Mouse (Mus musculus) spleen, adult 18-20 months (tissue): ENCODE data around the gene Celf2.

ENCODE experiments used
- DNase-seq, 2 experiments: peaks; one replicate each; pipeline ENCODE4 v3.0.0; 2022; ENCODE audit warnings: mixed read lengths in 2 of 2

Gene Celf2

DNA sequence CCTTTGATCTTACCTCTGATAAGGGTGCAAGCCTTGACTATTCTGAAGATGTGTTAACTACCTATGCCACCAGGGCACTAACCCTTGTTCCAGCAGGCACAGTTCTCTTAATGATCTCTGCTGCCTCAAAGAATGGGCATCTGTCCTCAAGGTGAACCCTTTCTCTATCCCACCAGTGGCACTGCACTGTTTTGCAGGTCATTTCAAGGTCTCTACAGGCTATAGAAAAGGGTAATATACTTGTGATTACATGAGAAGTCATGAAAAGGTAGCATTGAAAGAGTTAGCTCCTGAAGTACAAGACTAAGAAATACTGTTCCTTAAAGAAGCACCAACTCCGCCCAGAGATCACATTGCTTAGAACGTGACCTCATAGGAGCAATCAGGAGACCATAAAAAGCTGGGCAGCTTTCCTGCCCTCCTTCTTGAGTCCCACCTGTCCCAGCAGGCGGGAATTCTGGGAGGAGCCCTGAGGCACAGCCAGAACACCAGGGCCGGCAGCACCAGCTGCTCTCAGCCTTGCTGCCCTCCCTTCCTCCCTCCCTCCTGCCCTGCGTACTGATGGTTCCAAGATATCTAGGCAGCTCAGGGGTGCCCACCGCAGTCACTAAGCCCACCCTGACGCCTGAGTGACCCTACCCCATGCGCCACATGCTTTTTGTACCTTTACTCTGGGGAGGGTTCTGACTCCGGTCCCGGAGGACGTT, 788.5 kb downstream of the Celf2 start:
- peak; percentile 44 to 52 for DNase-seq

DNA sequence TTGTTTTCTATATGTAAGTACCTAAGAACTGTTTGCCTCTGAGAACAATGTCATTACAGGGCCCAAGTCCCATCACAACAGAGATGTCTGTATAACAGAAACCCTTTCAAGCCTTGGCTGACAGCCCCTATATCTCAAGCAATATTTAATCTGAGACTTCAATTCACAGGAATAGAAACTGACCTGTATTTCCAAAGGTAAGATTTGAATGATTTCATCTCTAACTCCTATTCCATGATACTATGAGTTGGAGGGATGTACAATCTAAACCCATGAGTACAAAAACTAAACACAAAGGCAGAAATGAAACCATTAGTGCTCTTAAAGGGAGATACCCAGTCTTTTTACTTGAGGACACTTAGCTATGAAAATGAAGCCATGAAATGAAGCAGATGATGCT, 790.5 kb downstream of the Celf2 start:
- no peak for DNase-seq

DNA sequence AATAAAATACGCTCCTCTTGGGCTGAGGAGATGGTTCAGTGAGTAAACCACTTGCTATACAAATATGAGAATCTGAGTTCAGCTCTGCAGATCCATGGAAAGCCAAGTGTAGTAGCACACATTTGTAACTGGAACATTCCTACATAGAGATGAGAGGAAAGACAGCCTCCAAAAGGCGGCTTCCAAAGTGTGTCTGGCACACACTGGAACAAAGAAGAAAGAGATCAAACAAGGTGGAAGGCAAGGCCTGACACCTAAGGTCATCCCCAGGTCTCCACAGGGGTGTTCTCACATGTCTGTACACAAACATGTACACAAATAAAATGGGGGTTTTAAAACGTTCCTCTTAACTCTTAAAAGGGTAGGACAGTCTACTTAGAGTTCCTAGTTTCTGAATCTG, 791.4 kb downstream of the Celf2 start:
- no peak for DNase-seq

DNA sequence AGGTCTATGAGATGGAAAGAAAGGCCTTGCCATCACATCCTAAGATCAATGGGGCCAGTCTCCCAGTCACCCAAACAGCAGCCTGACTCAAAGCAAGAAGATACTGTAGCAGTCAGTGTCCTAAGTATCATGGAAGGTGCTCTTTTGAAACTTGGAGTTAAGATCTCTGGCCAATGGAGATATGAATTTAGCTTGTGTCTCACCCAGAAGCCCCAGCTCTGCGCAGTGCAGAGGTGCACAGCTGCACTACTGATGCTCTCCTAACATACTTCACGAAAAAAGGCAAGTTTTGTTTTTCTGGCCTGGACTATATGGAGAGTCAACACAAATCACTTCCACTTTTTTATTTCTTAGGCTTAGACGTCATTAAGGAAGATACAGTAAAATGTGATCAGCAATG, 793.8 kb downstream of the Celf2 start:
- DNase-seq: no peak

DNA sequence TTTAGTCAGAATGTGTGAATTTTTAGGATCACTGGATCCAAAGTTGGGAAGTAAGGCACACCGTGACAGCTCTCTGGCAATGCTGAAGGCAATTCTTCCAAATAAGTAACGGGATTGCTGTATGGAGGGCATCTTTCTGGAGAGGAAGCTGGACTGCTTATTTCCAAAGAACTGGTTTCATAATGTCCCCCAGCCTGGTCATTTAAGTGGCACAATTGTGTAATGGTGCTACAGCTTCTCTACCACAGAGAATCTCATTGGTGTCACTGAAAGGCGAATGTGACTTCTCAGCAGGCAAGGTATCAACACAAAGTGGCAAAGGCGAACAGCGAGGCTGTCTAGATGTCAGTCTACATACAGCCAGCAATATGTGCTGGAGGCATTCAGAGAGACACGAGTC, 795.8 kb downstream of the Celf2 start:
- no peak for DNase-seq

DNA sequence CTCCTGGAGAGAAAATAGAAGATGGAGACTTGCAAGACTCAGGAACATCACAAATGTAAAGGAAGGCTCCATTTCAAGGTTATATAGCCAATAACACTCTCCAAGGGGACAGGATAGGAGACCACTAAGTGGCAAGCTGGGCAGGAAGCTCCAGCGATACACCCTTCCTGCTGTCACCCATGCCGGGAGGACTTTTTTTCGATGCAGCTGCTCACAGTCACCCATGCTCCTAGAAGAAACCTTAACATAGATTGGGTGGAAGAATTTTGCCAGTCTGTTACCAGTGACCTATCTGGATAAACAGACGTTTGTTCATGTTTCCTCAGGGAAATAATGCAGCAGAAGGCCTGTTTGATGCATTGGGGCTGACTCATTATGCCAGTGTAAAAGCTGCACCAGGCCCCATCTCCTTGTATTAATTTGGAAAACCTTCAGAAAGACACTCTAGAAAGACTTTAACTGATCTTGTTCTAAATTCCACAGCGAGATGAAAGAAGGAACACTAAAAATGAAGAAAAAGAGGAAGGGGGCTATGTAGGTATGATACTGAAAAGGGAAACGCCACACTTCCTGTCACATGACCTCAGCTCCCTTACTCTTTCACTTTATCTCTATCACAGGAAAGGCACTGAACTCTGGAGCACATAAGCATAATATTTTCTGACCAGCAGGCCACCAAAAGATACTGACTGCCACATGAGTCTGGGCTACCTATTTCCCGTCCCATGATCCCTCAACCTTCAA, 798.5 kb downstream of the Celf2 start:
- DNase-seq: no peak

DNA sequence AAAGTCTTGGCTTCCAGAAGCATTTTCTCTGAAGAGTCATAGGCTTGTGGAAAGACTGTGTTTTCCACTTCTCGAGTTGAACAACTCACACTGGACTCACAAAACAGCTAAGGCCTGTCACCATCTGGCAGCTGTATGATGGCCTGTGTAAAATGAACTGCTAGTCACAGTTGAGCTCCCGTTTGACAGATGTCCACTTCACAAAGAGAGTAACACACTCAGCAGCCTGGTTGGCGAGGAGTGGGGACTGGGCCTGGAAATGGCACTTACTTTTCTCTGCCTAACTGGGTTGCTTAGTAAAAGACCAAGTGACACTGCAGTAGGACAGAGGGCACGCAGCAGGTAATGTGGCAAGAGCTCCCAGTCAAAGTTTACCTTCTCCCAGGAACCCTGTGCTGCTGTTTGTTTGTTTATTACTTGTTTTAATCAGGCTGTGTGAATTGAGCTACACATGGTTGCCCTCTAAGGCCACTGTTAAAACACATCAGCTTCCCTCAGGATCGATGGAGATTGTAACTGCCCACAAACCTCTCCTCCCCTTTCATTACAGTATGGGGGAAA, 801.3 kb downstream of the Celf2 start:
- DNase-seq: no peak

DNA sequence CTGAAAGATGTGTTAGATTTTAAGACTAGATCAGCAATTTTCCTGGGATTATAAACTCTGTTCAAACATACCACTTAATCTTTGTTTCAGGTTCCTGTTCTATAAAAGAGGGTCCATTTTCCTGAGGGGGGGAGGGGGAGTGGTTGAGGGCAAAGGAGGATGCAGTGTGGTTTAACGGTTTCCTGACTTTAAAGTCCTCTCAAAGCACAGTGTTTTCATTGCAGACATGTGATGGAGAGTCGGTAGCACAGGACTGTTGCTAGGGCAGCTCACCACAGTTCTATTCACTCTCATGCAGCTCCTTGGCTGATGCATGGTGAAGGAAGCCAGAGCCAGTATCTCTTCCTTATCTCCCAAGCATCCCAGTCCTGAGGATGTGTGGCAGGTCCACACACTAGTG, 802.1 kb downstream of the Celf2 start:
- DNase-seq: peak; percentile 45 to 52

DNA sequence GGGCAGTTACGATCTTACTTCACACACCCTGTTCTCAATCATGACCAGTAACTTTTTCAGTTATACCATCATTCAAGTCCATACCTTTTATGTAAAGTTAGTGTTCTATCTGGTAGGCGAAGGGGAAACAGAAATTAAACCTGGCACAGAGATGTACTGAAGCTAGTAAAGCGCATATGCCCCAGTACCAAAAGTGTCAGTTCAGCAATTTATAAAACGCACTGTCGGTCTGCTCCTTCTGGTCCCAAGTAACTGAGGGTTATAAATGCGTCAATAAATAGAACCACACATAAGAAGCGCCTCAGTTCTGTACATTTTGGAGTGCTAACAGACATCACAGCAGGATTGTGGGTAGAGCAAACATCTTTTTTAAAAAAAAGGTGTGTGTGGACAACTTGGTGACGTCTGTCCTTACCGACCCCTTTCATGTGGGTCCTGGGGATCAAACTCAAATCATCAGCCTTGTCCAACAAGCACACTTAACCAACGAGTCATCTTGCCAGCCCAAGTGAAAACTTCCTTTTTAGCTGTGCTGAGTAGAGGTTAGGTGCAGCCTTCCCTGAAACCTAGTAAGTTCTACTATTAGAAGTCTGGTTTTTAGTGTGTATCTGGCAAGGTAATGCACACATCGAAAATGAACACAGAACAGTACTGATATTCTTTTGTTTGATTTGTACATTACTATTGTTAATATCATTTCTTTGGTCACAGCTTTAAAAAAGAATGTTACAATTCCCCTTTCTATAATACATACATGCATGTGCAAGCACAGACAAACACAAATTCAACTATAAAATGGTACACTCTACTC, 803.2 kb downstream of the Celf2 start:
- no peak for DNase-seq

DNA sequence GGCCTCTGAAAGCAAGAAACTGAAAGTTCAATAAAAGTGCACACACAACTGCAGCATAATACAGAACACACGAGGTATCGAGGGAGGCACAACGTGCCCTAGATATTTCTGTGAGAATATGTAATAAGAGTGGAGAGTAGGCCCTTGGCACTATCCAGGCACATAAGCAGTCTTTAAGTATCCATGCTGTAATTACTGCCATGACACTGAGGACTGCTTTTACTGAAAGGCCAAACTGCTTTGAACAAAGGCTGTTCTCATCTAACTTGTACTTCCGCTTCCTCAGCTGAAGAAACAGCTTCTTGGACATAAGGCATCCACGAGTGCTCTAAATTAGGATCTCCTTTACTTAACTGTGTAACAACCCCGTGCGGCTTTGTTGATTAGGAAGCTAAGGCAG, 803.9 kb downstream of the Celf2 start:
- DNase-seq: no peak

DNA sequence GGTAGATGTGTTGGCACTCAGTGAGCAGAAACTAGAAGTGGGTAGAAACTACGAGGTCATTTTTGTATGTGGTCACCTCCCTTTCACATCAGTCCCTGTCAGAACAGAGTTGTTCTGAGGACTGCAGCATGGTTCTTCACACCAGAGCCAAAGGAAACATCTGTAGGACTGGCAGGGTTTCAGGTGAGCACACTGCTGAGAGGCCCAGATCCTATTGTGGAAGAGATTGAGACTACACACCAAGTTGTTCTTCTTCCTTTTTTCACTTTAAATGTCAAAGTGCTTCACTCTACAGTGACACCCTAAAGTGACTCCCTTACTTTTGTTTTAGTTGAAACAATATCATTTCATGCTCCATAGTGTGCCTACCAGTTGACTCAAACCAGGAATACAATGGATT, 804.6 kb downstream of the Celf2 start:
- DNase-seq: no peak

DNA sequence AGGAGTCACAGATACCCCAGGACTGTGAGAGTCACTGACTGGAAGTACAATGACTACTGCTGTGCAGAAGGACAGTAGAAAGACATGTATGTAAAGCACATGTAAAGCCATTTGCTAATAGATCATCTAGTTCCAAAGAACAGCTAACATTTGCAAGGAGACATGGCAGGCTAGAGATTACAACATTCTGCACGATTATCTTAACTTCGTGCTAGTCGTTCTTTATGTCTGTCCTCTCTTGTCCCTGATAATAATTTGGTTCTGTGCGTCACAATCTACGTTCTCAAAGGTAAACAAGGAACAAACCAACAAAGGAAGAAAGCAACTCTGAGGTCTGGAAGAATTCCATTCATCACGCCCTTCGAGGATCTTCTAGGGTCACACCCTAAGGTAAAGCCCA, 805.0 kb downstream of the Celf2 start:
- no peak for DNase-seq

DNA sequence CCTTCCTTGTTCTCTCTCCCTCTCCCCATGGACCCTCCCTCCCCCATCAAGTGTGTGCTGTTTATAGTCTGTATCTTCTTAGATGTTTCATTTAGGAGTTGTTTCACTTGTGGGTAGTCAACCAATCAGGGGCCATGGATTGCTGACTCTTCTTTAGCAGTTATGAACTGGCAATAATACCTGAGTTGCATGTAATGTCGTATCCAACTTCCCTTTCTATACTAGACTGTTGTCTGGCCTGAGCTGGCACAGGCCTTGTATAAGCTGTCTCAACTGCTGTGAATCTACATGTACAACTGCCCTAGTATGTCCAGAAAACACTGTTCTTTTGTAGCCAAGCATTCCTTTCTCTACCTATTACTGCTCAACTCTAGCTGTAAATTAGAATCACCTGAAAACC, 813.0 kb downstream of the Celf2 start:
- no peak for DNase-seq

DNA sequence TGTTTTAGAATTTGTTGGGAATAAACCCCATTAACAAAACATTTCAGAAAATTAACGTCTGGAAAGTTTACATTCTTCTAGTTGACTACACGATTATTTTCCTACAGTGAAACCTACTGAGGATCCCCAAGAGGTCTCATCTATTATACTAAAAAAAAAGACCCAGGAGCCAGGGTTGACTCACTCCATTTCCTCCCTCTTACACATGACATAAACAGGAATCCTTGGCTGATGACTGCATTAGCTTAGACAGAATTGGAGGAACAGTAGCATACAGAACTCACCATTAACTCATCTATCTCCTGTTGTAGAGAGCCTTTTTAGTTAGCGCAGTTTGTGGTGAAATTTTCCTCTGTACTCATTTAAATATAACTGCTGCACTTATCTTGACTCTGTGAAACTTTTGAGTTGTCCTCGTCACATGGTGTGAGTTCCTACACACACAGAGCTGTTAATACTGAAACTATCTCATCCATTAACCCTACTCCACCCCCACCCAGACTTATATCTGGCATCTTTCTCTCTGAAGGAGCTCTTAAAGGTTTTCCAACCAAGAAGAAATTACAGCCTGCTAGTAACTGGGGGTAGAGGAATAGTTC, 813.9 kb downstream of the Celf2 start:
- DNase-seq: no peak

DNA sequence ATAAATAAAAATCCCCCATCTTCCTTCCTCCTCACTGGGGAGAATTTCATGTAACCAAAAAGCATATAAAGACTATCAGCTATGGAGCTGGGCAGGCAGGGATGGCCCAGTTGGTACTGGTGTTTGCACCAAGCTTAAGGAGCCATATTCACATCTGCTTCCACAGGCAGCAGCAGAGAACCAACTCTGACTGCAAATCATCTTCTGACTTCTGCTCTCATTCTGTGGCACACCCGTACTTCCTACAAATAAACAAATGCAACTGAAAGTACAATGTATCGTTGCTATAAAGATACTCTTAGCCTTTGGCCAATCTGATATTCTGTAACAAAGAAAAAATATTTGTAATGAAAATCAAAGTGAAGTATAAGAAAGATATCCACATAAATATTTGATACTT, 819.7 kb downstream of the Celf2 start:
- DNase-seq: no peak

DNA sequence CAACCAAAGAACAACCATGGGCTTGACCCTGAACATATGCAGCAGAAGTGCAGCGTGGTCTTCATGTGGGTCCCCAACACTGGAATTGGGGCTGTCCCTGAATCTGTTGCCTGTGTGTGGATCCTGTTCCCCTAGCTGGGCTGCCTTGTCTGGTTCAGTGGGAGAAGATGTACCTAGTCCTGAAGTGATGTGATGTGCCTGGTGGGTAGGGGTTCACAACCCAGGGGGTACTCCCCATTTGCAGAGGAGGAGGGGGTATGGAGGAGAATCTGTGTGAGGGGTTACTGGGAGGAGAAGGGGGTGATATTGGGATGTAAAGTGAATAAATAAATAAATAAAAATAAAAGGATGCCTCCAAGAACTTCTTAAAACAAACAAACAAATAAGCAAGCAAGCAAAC, 831.1 kb downstream of the Celf2 start:
- DNase-seq: no peak

DNA sequence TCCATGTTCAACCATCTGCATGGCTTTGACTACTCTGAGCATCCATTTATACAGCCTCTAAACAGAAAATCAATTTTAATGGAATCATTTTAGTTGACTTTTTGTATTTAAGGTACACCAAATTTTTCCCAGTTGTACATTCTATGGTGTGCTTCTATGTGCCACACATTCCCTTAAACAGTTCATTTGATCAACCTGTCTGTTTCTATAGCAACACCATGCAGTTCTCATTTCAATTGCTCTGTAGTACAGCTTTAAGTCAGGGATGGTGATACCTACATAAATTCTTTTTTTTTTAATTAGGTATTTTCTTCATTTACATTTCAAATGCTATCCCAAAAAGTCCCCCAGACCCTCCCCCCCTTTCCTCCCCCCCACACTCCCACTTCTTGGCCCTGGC, 831.9 kb downstream of the Celf2 start:
- no peak for DNase-seq

DNA sequence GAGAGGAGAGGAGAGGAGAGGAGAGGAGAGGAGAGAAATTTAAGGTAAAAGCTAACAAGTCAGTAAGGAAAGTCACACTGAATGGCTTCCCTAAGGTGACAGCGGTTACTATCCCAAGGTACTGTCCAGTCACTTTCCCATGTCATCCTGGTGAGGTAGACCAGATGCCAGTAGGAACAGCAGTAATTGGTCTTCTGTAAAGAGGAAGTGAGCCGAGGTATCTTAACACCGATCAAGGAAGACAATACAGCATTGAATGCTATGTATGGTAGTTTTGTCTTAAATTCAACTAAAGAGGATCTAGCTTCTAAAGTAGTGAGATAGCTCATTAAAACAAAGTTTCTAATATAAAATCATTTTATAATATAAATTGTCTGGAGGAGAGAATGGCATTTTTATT, 835.0 kb downstream of the Celf2 start:
- DNase-seq: no peak

DNA sequence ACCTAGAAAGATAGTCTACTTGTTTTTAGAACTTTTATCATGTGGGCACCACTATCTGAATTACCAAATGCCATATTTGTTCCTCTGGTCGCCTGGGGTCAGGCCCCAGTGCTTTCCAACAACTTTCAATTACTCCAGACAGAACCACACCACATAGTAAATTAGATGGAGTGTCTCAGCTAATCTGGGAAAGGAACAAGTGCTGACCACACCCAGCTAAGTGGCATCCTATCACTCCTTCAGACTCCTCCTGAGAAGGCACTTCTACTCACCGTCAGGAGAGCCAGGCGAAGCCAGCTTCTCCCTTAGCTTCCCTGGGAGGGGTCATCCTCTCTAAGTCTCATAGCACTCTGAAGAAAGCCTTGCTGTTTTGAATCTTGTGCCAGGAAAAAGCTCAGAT, 835.9 kb downstream of the Celf2 start:
- no peak for DNase-seq

DNA sequence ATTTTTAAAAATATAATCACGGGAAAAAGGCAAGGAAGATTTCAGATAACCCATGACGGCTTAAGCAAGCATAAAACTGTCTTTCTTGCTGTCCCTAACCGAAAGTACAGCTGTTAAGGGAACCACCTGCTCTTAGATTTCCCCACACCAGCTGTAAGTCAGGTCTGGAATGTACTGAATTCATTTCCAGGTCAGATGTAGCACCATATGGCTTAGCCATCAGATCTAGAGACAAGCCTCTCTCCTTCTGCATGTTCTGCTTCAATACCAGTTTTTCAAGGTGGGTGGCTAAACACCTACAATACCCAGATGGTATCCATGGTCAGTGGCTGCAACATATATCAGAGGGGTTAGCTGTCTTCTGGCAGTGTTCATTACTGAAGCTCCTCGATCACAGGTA, 841.8 kb downstream of the Celf2 start:
- DNase-seq: no peak

DNA sequence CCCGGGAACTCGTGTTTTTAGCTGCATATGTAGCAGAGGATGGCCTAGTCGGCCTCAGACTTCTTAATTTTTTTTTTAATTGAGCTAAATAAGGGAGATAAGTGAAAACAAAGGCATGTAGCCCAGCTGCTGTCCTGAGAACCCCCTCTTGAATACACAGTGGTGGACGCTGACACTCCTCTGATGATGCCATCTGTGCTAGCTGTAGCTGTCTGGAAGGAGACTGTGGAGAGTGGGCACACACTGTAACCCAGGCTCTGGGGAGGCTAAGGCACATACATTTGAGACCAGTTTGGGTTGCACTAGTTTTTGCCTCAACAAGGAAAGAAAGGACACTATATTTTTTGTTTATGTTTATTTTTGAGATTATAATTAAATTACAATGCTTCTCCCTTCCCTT, 849.5 kb downstream of the Celf2 start:
- no peak for DNase-seq

DNA sequence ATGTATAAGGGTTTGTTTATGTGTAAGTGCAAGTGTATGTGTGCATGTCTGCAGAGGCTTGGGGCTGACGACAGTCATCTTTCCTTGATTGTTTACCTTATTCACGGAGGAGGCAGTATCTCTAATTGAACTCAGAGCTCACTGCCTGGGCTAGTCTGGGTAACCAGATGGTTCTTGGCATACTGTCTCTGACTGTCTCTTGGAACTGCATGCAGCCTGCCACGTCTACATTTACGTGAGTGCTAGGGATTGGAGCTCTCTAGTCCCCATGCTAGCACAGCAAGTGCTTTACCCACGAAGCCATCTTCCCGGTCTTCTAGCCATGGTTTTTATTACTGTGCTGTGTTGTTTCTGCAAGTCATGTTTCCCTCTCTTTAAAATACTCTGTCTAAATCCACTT, 855.6 kb downstream of the Celf2 start:
- no peak for DNase-seq

DNA sequence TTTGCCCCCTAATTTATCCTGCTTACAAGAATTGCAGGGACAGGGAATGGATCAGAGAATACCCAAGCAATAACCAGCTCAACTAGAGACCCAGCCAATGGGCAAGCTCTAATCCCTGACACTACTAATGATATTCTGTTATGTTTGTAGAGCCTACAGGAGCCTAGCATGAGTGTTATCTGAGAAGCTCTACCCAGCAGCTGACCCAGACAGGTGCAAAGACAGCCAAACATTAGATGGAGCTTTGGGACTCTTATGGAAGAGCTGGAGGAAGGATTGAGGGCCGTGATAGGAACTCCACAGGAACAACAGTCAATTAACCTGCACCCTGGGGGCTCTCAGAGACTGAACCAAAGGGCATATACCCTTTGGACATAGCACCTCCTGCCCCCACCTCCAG, 857.7 kb downstream of the Celf2 start:
- no peak for DNase-seq
